Mouse (Mus musculus) G1E (cell line): Measurements from ENCODE around the gene Slc36a4.

Experiments used
- CTCF ChIP-seq: IDR thresholded peaks from 2 replicates; pipeline ENCODE4 v1.5.1; 2012; ENCODE audit warnings: low read depth, low read length, inconsistent platforms, mixed read lengths
- GATA1 ChIP-seq: IDR thresholded peaks from 2 replicates; pipeline ENCODE4 v1.6.1; 2012; ENCODE audit warnings: borderline replicate concordance, low read length, inconsistent platforms, mixed read lengths
- GATA2 ChIP-seq: IDR thresholded peaks from 2 replicates; pipeline ENCODE4 v1.6.1; 2012; ENCODE audit warnings: low read depth, low read length, inconsistent platforms, borderline replicate concordance
- POLR2AphosphoS5 ChIP-seq: IDR thresholded peaks from 2 replicates; pipeline ENCODE4 v1.6.1; 2012; ENCODE audit warnings: low read depth, low read length, inconsistent platforms; ENCODE audit not compliant: insufficient replicate concordance
- TAL1 ChIP-seq: conservative IDR thresholded peaks from 2 replicates; pipeline ENCODE4 v1.6.1; 2012; ENCODE audit warnings: low read depth, low read length, inconsistent platforms, mixed read lengths

- TF ChIP-seq CTCF (no peak), GATA1 (no peak), TAL1 (no peak), GATA2 (no peak), POLR2AphosphoS5 (no peak)
Observed at GRCm38 (mm10) chr9:15727168-15727567, 17.6 kb downstream of the Slc36a4 start.
